Mouse (Mus musculus) CH12.LX (cell line): ENCODE data around the gene Tbck.

Source experiments
- CTCF ChIP-seq, 2 experiments: IDR thresholded peaks in 1 of 2; conservative IDR thresholded peaks in 1 of 2; 2 replicates each; pipeline ENCODE4 v1.5.1; 2011 to 2012; ENCODE audit warnings: low read depth in 2 of 2, low read length in 2 of 2, improper control_type of control experiment in 1 of 2, inconsistent platforms in 1 of 2, mild to moderate bottlenecking in 1 of 2, moderate library complexity in 1 of 2
- EP300 ChIP-seq: IDR thresholded peaks from 2 replicates; pipeline ENCODE4 v1.6.1; 2011; ENCODE audit warnings: low read length, improper control_type of control experiment
- ETS1 ChIP-seq: conservative IDR thresholded peaks from 2 replicates; pipeline ENCODE4 v1.6.1; 2012; ENCODE audit warnings: low read depth, mild to moderate bottlenecking, inconsistent platforms, low read length, improper control_type of control experiment, moderate library complexity
- HCFC1 ChIP-seq: IDR thresholded peaks from 2 replicates; pipeline ENCODE4 v1.6.1; 2012; ENCODE audit warnings: low read depth, mild to moderate bottlenecking, inconsistent platforms, low read length, improper control_type of control experiment
- JUN ChIP-seq: IDR thresholded peaks from 2 replicates; pipeline ENCODE4 v1.6.1; 2011; ENCODE audit warnings: low read depth, mild to moderate bottlenecking, low read length, improper control_type of control experiment, moderate library complexity; ENCODE audit not compliant: insufficient read depth
- MAFK ChIP-seq: IDR thresholded peaks from 2 replicates; pipeline ENCODE4 v1.6.1; 2011; ENCODE audit warnings: low read length, improper control_type of control experiment; ENCODE audit not compliant: insufficient replicate concordance
- POLR2A ChIP-seq: IDR thresholded peaks from 2 replicates; pipeline ENCODE4 v1.6.1; 2011; ENCODE audit warnings: low read depth, mild to moderate bottlenecking, improper control_type of control experiment, low read length
- RAD21 ChIP-seq: IDR thresholded peaks from 2 replicates; pipeline ENCODE4 v1.6.1; 2011; ENCODE audit warnings: low read depth, mild to moderate bottlenecking, low read length, improper control_type of control experiment, moderate library complexity
- TCF12 ChIP-seq: IDR thresholded peaks from 2 replicates; pipeline ENCODE4 v1.6.1; 2014; ENCODE audit warnings: low read depth, mild to moderate bottlenecking, inconsistent platforms, low read length, improper control_type of control experiment
- ZMIZ1 ChIP-seq: IDR thresholded peaks from 2 replicates; pipeline ENCODE4 v1.6.1; 2012; ENCODE audit warnings: low read depth, mild to moderate bottlenecking, inconsistent platforms, low read length, improper control_type of control experiment

GRCm38 (mm10) chr3:132854271-132854670 lies 170.3 kb downstream of the Tbck start:
- TF ChIP-seq JUN = no peak
- TF ChIP-seq POLR2A = no peak
- no peak for TF ChIP-seq CTCF (conservative IDR thresholded peaks at IDR 0.05 in 1 of 2, IDR thresholded peaks at IDR 0.05 in 1 of 2; ENCODE audit: low read depth in 2 of 2, low read length in 2 of 2)
- TF ChIP-seq HCFC1 = no peak
- no peak for TF ChIP-seq EP300
- no peak for TF ChIP-seq MAFK
- TF ChIP-seq ETS1 = no peak
- TF ChIP-seq ZMIZ1 = no peak
- TF ChIP-seq TCF12 = no peak
- no peak for TF ChIP-seq RAD21
